Mouse (Mus musculus): Measurements from ENCODE around the gene Ahsg.

Ahsg gene

DNA sequence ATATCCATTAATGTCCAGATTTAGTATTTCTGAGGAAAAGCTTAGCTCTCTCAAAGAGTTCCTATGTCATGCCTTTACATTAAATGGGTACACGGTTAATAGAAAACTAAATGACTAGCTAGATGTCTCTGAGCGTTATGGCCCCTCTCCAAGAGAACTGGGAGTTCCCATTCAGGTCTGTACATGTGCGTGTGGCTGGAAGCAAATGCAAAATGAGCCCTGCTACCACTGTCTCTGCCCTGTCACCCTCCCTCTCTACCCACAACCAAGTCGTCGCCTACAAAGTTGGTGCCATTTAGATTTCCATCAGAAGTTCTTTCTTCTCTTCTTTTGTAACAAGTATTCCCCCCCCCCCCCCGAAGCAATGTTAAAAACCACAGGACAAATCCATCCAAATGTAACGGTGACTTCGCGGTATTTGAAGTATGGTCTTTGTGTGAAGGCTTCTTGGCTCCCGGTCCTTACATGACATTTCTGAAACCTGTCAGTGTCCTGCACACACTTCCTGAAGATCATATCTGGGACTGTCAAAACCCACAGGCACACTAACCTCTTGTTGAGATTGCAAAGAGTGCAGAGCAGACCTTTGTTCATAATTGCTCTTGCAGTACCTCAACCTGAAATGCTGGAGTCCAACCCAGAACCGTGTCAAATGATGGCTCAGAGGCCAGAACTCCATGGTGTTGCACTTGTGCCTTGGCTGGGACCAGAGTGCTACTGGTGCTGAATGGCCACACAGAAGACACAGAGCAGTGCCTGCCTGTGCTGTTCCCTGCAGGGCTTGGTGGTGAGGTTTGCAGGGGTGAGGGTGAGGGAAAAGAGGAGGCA, at the start of gene Ahsg:
Gene Ahsg, plus strand, starts transcription at position 595 of the 828 bp plus-strand sequence.
- TF ChIP-seq POU5F1 (IDR thresholded peaks at IDR 0.05; ENCODE audit: borderline replicate concordance, low read length): no peak
- no peak for TF ChIP-seq CTCF (conservative IDR thresholded peaks at IDR 0.05; ENCODE audit: low read length)
- no peak for TF ChIP-seq NANOG (IDR thresholded peaks at IDR 0.05; ENCODE audit: borderline replicate concordance, low read length)
- peaks cover 22% of the 10 kb centered on the region for H3K4me1 ChIP-seq (replicated peaks; ENCODE audit: low read depth, low read length)
- no peaks in the 10 kb centered on the region for H3K36me3 ChIP-seq (ENCODE audit: insufficient read depth, low read length)
- no peaks in the 10 kb centered on the region for H3K9me3 ChIP-seq (ENCODE audit: low read length)
- H3K27me3 ChIP-seq (ENCODE audit: insufficient read depth, low read length): peaks cover 56% of the 10 kb centered on the region
- no peak within 1 kb of the TSS for H3K4me3 ChIP-seq (replicated peaks; ENCODE audit: low read length)

DNA sequence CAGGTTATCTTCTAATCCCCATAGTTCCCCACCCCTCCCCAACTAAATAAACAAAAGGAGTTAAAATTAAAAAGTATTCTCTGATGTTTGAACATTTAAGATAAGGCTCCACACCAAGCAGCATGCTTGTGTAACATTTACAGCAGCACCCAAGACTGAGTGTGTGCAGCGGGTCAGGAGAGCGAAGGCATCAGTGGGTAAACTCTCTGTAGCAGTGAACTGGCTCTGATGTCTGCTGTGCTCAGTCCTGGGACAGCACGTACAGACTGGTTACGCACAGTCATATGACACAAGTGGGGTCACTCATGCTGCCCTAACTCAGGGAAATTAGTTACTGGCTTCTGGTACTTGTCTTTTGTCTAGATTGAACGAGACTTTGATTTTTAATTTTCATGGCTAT, 48.2 kb upstream of the Ahsg start:
- Histone ChIP-seq H3K36me3 (ENCODE audit: insufficient read depth, low read length) (peaks cover 36% of the 10 kb centered on the region), H3K4me1 (replicated peaks; ENCODE audit: low read depth, low read length) (peaks cover 19% of the 10 kb centered on the region), H3K9me3 (ENCODE audit: low read length) (0 out of 2 replicates have a peak, but pooled peaks cover 5% of the 10 kb centered on the region), H3K4me3 (replicated peaks; ENCODE audit: low read length) (no peak overlapping the region), H3K27me3 (ENCODE audit: insufficient read depth, low read length) (no peaks in the 10 kb centered on the region)
- no peak for TF ChIP-seq NANOG (IDR thresholded peaks at IDR 0.05; ENCODE audit: borderline replicate concordance, low read length)
- no peak for TF ChIP-seq POU5F1 (IDR thresholded peaks at IDR 0.05; ENCODE audit: borderline replicate concordance, low read length)
- no peak for TF ChIP-seq CTCF (conservative IDR thresholded peaks at IDR 0.05; ENCODE audit: low read length)

GRCm38 (mm10) chr16:22844061-22844801, 46.8 kb upstream of the Ahsg start:
- Histone ChIP-seq H3K9me3 (ENCODE audit: low read length) (0 out of 2 replicates have a peak, but pooled peaks cover 5% of the 10 kb centered on the region), H3K27me3 (ENCODE audit: insufficient read depth, low read length) (no peaks in the 10 kb centered on the region), H3K36me3 (ENCODE audit: insufficient read depth, low read length) (peaks cover 27% of the 10 kb centered on the region), H3K4me3 (replicated peaks; ENCODE audit: low read length) (peak overlapping the region; percentile 82), H3K4me1 (replicated peaks; ENCODE audit: low read depth, low read length) (peaks cover 24% of the 10 kb centered on the region)
- TF ChIP-seq POU5F1 (IDR thresholded peaks at IDR 0.05; ENCODE audit: borderline replicate concordance, low read length) (no peak), NANOG (IDR thresholded peaks at IDR 0.05; ENCODE audit: borderline replicate concordance, low read length) (no peak), CTCF (conservative IDR thresholded peaks at IDR 0.05; ENCODE audit: low read length) (no peak)

DNA sequence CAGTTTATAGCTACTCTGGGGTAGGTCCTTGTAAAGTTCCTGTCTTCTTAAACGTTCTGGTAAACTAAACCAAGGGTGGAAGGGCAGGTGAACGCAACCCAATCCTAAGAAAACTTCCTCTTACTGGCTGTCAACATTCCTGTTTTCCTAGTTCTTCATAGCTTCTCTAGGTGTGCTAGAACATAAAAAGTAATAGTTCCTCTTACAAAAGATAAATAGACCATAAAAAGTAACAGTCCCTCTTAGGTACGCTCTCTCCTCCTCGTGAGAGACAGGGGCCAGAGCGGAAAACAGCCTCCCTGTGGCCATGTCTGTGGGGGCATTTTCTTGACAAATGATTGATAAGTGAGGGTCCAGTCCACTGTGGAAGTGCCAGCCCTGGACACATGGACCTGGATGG, 46.2 kb upstream of the Ahsg start:
- H3K27me3 ChIP-seq (ENCODE audit: insufficient read depth, low read length): no peaks in the 10 kb centered on the region

DNA sequence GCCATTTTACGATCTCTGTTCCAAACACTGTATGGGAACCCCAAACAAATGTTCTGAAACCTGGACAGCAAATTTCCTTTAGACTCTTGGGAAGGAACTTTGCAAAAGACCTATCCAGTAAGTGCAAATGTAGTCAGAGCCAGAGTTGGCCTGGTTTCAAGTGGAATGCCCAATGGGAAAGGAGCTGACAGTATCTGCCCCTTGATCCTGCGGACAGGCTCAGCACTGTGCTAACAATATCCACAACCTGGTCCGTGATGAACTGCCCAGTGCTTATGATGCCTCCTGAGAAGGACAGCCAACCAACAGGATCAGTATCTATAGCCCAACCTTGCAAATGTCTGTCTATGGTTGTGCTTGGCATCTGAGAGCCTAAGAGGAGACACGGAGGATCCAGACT, 45.6 kb upstream of the Ahsg start:
- TF ChIP-seq CTCF (conservative IDR thresholded peaks at IDR 0.05; ENCODE audit: low read length) (no peak), POU5F1 (IDR thresholded peaks at IDR 0.05; ENCODE audit: borderline replicate concordance, low read length) (no peak), NANOG (IDR thresholded peaks at IDR 0.05; ENCODE audit: borderline replicate concordance, low read length) (no peak)
- Histone ChIP-seq H3K27me3 (ENCODE audit: insufficient read depth, low read length) (no peaks in the 10 kb centered on the region), H3K4me1 (replicated peaks; ENCODE audit: low read depth, low read length) (peaks cover 24% of the 10 kb centered on the region), H3K9me3 (ENCODE audit: low read length) (0 out of 2 replicates have a peak, but pooled peaks cover 5% of the 10 kb centered on the region), H3K4me3 (replicated peaks; ENCODE audit: low read length) (no peak overlapping the region), H3K36me3 (ENCODE audit: insufficient read depth, low read length) (peaks cover 23% of the 10 kb centered on the region)

More for the DNA sequence above, 46.2 kb upstream of the Ahsg start:
- TF ChIP-seq NANOG (IDR thresholded peaks at IDR 0.05; ENCODE audit: borderline replicate concordance, low read length) (no peak), POU5F1 (IDR thresholded peaks at IDR 0.05; ENCODE audit: borderline replicate concordance, low read length) (no peak), CTCF (conservative IDR thresholded peaks at IDR 0.05; ENCODE audit: low read length) (no peak)
- peaks cover 25% of the 10 kb centered on the region for H3K36me3 ChIP-seq (ENCODE audit: insufficient read depth, low read length)
- H3K9me3 ChIP-seq (ENCODE audit: low read length): 0 out of 2 replicates have a peak, but pooled peaks cover 5% of the 10 kb centered on the region
- no peak overlapping the region; the same call in 1 of the 2 replicates for H3K4me3 ChIP-seq (replicated peaks; ENCODE audit: low read length)
- peaks cover 24% of the 10 kb centered on the region for H3K4me1 ChIP-seq (replicated peaks; ENCODE audit: low read depth, low read length)

- Histone ChIP-seq H3K27me3 (ENCODE audit: insufficient read depth, low read length) (no peaks in the 10 kb centered on the region), H3K9me3 (ENCODE audit: low read length) (0 out of 2 replicates have a peak, but pooled peaks cover 5% of the 10 kb centered on the region), H3K4me1 (replicated peaks; ENCODE audit: low read depth, low read length) (peaks cover 24% of the 10 kb centered on the region), H3K4me3 (replicated peaks; ENCODE audit: low read length) (no peak overlapping the region), H3K36me3 (ENCODE audit: insufficient read depth, low read length) (peaks cover 15% of the 10 kb centered on the region)
- TF ChIP-seq POU5F1 (IDR thresholded peaks at IDR 0.05; ENCODE audit: borderline replicate concordance, low read length): no peak
- TF ChIP-seq CTCF (conservative IDR thresholded peaks at IDR 0.05; ENCODE audit: low read length): no peak
- no peak for TF ChIP-seq NANOG (IDR thresholded peaks at IDR 0.05; ENCODE audit: borderline replicate concordance, low read length)
These were observed 43.4 kb upstream of the Ahsg start for GRCm38 (mm10) chr16:22847686-22848085.

DNA sequence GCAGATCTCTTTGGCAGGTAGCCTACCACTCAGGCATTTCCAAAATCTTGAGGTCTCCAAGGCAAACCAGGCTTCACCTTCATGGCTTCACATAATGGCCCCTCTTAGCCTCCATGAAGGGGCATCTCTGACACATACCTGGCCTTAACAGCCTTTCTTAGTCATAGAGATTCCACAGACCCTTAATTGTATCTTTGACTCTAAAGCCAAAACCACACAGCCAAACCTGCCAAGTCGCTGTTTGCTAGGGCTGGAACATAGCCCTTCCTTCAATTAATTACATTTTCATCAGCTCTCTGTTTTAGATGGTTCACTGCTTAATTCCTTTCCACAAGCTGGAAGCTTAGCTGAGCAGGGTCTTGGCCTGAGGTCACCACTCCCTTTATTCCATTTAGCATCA, 42.7 kb upstream of the Ahsg start:
- Histone ChIP-seq H3K4me3 (replicated peaks; ENCODE audit: low read length) (no peak overlapping the region), H3K9me3 (ENCODE audit: low read length) (0 out of 2 replicates have a peak, but pooled peaks cover 5% of the 10 kb centered on the region), H3K36me3 (ENCODE audit: insufficient read depth, low read length) (peaks cover 20% of the 10 kb centered on the region), H3K4me1 (replicated peaks; ENCODE audit: low read depth, low read length) (peaks cover 24% of the 10 kb centered on the region), H3K27me3 (ENCODE audit: insufficient read depth, low read length) (no peaks in the 10 kb centered on the region)
- no peak for TF ChIP-seq POU5F1 (IDR thresholded peaks at IDR 0.05; ENCODE audit: borderline replicate concordance, low read length)
- no peak for TF ChIP-seq NANOG (IDR thresholded peaks at IDR 0.05; ENCODE audit: borderline replicate concordance, low read length)
- TF ChIP-seq CTCF (conservative IDR thresholded peaks at IDR 0.05; ENCODE audit: low read length): no peak

- no peak overlapping the region for H3K4me3 ChIP-seq (replicated peaks; ENCODE audit: low read length)
- H3K9me3 ChIP-seq (ENCODE audit: low read length): 0 out of 2 replicates have a peak, but pooled peaks cover under 1% of the 10 kb centered on the region
- H3K4me1 ChIP-seq (replicated peaks; ENCODE audit: low read depth, low read length): peaks cover 28% of the 10 kb centered on the region
- TF ChIP-seq NANOG (IDR thresholded peaks at IDR 0.05; ENCODE audit: borderline replicate concordance, low read length) (no peak), CTCF (conservative IDR thresholded peaks at IDR 0.05; ENCODE audit: low read length) (no peak), POU5F1 (IDR thresholded peaks at IDR 0.05; ENCODE audit: borderline replicate concordance, low read length) (no peak)
- H3K36me3 ChIP-seq (ENCODE audit: insufficient read depth, low read length): peaks cover 31% of the 10 kb centered on the region
- H3K27me3 ChIP-seq (ENCODE audit: insufficient read depth, low read length): no peaks in the 10 kb centered on the region
These were observed 38.4 kb upstream of the Ahsg start for GRCm38 (mm10) chr16:22852709-22853108.
